Mouse (Mus musculus): ENCODE measurements around the gene Mycbp2.
A peak's percentile ranks its signal among the peaks of the same experiment; 100 is the strongest.

The Mycbp2 gene

DNA sequence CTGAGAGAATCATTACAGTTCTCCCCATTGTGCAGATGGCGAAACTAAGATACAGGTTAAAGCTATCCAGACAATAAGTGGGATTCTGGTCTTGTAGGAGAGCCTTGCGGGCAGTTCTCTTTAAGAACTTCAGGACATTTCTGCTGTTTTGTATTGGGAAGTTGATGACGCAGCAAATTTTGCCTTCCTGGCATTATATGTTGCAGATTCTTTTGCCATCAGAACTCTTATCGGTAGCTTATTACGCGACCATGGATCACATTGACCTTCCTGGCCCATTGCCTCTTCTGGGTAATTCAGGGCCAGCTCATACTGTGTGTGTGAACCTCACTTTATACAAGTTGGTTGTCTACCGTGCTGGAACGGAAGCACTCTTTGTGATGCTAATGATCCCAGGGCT lies 272.8 kb downstream of the Mycbp2 start:
- no peak for DNase-seq (ENCODE audit: low spot score in 2 of 2)

DNA sequence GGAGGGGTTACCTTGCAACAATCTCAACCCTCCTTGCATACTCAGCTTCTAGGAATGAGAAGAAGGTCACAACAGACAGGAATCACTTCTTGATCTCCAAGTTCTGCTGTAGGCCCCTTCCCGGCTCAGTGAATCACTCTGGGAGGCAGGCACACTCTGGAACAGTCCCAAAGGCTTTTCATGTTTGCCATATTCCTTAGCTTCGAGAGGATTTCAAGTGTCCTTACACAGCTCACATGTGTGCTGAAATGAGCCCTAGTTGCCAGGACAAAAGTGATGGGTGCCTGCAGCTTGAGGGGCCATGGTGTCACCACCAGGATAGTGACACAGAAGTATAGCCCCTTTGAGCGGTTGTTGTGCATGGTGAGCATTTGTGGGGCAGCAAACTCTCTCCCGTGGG lies 273.9 kb downstream of the Mycbp2 start:
- DNase-seq (ENCODE audit: low spot score in 2 of 2): no peak

DNA sequence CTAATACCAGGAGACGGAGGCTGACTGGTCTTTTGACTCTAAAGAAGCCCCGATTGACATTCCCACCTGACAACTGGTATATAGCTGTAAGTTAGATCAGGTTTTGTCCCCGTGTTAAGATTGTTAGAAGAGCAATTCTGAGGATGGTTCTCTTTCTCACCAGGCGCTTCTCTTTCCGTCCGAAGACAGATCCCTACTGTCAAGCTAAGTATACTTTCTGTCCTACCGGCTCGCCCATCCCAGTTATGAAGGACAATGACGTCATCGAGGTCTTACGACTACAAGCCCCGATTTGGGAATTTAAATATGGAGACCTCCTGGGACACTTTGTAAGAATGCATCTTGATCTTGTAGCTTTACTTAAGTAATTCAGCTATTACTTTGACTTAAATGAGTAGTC lies 275.1 kb downstream of the Mycbp2 start:
- DNase-seq (ENCODE audit: low spot score in 2 of 2): no peak

DNA sequence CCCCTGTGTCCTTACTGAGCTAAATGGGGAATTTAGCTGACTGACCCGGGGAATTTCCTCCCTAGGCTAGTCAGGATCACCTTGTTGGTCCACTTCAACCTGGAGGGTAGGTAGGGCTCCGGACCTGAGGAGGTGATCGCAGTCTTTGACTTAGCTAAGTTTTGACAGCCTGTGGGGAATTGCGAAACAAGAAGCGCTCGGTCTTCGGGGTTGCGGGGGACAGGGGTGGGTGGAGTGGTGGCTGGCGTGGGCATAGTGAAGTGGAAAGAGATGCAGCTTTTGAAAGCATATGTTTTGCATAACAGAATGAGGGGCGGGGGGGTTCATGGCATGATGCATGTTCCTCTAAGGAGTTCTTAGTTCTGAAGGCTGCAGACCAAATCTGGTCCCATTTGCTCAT lies 275.8 kb downstream of the Mycbp2 start:
- peak; percentile 28 to 45 for DNase-seq (ENCODE audit: low spot score in 2 of 2)

DNA sequence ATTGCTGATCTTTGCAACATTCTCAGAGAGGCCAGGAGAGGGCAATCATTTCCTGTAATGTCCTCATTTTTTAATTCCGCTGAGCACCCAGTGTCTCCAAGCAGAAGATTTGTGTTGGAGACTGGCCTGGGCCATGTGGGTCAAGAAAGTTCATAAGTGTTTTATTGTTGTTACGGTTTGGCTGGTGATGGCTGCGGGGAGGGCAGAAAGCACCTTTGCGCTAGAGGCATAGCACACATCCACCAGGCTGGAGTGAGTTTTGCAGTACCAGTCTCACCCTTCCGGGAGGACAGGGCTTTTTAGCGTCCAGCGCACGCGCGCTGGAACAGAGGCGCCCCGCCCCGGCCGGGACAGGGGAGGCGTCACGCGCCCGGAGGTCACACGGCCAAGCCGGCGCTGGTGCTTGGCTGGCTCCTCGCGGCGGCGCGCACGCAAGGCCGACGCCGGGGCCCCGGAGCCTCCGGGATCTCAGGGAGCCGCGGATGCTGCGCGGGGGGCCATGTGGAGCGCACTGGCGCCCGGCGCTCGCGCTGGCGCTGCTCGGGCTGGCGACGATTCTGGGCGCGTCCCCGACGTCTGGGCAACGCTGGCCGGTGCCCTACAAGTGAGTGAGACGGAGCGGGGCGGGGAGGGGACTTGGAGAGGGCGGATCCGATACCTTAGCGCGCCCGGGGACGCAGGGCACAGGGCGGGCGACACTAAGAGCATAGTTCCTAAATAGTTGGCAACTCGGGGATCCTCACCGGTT lies 276.6 kb downstream of the Mycbp2 start, which contains the start of gene Cln5:
Gene Cln5 (plus strand): TSS at position 353 of the 748 bp plus-strand sequence.
- DNase-seq (ENCODE audit: low spot score in 2 of 2): peak; percentile 95 to 96

DNA sequence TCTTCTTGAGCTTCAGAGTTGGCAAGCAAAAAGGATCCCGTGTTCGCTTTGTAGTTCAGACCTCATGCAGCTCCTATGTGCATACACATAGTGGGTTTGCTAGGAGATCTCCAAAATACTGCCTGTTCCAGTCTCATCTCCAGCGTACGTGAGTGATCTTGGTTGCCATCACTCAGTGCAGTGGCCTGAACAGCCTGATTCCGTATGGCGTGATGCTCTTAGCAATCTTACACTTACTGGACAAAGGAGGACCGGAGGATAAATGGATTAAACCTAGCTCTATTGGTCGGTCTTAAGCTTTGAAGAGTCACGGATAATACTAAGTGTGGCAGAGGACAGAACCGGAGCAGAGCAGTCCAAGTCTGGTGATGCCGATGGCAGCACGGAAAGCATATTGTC lies 277.1 kb downstream of the Mycbp2 start:
- no peak for DNase-seq (ENCODE audit: low spot score in 2 of 2)

DNA sequence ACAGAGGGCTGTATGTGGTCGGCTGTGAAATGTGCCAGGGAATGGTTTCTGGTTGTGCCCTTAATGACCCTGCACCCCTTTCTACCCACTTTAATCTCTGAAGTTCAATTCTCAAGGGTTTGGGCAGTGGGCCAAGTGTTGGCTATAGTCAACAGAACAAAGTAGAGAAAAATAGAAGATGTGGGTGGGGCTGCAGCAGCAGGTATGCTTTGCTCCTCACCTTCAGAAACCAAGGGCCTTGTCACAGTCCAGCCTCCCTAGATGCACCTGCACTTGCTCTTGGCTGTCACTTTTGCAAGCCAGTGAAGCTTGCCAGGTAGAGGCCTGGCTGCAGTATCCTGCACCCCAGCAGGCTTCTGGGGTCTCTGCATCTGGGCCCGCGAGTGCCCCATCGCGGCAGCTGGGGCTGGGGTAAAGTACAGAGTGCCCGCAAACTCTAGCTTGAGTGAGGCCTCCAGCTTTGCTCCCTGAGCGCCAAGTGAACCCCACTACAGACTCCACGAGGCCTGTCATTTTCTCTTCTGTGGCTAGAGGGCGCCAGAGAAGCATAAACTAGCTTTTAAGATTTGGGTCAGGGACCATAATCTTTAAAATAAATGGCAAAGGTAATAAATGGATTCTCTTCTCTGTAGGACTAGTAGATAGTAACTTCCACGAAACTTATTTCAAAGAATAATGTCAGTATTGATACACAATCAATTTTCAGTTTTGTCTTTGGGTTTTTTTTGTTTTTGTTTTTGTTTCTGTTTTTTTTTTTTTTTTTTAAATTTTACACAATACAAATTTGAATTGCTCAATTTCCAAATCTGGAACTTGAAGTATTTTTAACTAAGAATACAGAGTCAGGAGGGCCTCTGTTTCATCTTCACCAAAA lies 281.1 kb downstream of the Mycbp2 start:
- DNase-seq (ENCODE audit: low spot score in 2 of 2): peak; percentile 65 to 77
